Mouse (Mus musculus) kidney, postnatal 0 days (tissue): ENCODE measurements at regions not wholly inside any gene's neighbourhood (a gene's known extent, or its start where the extent isn't known, plus 50 kb on each side); places are given as distances from the start of the nearest gene placed in this dataset.
"Not testable (repeated sequence)": the region's sequence is repeated elsewhere in the genome, so short reads cannot be mapped to it uniquely, and the experiment has no call there.

Source experiments
- ATAC-seq: fragments of 200-750 bp; cut with Nextera tagmentation; replicated peaks from 2 replicates; pipeline ENCODE4 v1.8.0; 2017; ENCODE audit warnings: low read depth, moderate number of reproducible peaks, moderate TSS enrichment, moderate library complexity; ENCODE audit not compliant: low FRiP score
- DNase-seq: peaks from one replicate; pipeline ENCODE4 v3.0.0-alpha.2; 2016; ENCODE audit warnings: low spot score
- H3K27ac ChIP-seq: fragments of 300-500 bp; sonication (generic); 2 replicates; pipeline ENCODE4 v1.5.1; 2014; ENCODE audit warnings: mild to moderate bottlenecking
- H3K27me3 ChIP-seq: fragments of 300-500 bp; sonication (generic); 2 replicates; pipeline ENCODE4 v1.6.1; 2014; ENCODE audit warnings: low read length, mixed read lengths; ENCODE audit not compliant: insufficient read depth
- H3K36me3 ChIP-seq: fragments of 300-500 bp; sonication (generic); 2 replicates; pipeline ENCODE4 v1.6.1; 2014; ENCODE audit warnings: low read length, mixed read lengths; ENCODE audit not compliant: insufficient read depth
- H3K4me1 ChIP-seq: fragments of 300-500 bp; sonication (generic); replicated peaks from 2 replicates; pipeline ENCODE4 v1.6.1; 2014; ENCODE audit warnings: antibody characterized with exemption, low read length, mixed read lengths; ENCODE audit not compliant: insufficient read depth
- H3K4me2 ChIP-seq: fragments of 300-500 bp; sonication (generic); 2 replicates; pipeline ENCODE4 v1.6.1; 2014; ENCODE audit warnings: mild to moderate bottlenecking, low read length, moderate library complexity, mixed read lengths
- H3K4me3 ChIP-seq: fragments of 300-500 bp; sonication (generic); replicated peaks from 2 replicates; pipeline ENCODE4 v1.5.1; 2014; ENCODE audit warnings: low read depth, low read length
- H3K9ac ChIP-seq: fragments of 300-500 bp; sonication (generic); 2 replicates; pipeline ENCODE4 v1.6.1; 2014; ENCODE audit warnings: low read depth, low read length
- H3K9me3 ChIP-seq: fragments of 300-500 bp; sonication (generic); replicated peaks from 2 replicates; pipeline ENCODE4 v1.6.1; 2016; ENCODE audit warnings: low read length, inconsistent platforms, mixed read lengths
- CTCF ChIP-seq: IDR thresholded peaks from 2 replicates; pipeline ENCODE4 v1.5.1; 2016; ENCODE audit warnings: antibody characterized with exemption, low read depth, mild to moderate bottlenecking, moderate library complexity
- WGBS: fragments of 180-500 bp; shearing (Covaris S2); extraction: QIAGEN DNeasy Blood & Tissue Kit; methylation state at CpG from one replicate; pipeline ENCODE4 v1.1.7; 2014; 5-methylcytosine and 5-hydroxymethylcytosine counted together

GRCm38 (mm10) chr10:99333831-99334230, 70.8 kb downstream of the Dusp6 start:
- Histone ChIP-seq H3K36me3 (no peaks in the 10 kb centered on the region), H3K27me3 (no peaks in the 10 kb centered on the region), H3K4me3 (no peak overlapping the region), H3K27ac (no peak overlapping the region), H3K9ac (no peak overlapping the region), H3K9me3 (no peaks in the 10 kb centered on the region; the same call in none of the 2 replicates), H3K4me2 (no peak overlapping the region), H3K4me1 (no peaks in the 10 kb centered on the region)
- WGBS = 67% methylated on average over 5 of the region's 5 CpGs
- ATAC-seq (no peak), DNase-seq (no peak)
- TF ChIP-seq CTCF = no peak

- Histone ChIP-seq H3K36me3 (no peaks in the 10 kb centered on the region), H3K4me3 (no peak overlapping the region), H3K9me3 (no peaks in the 10 kb centered on the region; the same call in none of the 2 replicates), H3K4me1 (no peaks in the 10 kb centered on the region), H3K27ac (no peak overlapping the region), H3K4me2 (no peak overlapping the region), H3K9ac (no peak overlapping the region), H3K27me3 (no peaks in the 10 kb centered on the region)
- WGBS = 45% methylated on average over 4 of the region's 4 CpGs
- ATAC-seq (no peak), DNase-seq (no peak)
- no peak for TF ChIP-seq CTCF
These were observed 73.1 kb downstream of the Dusp6 start for GRCm38 (mm10) chr10:99336091-99336490.

- ATAC-seq = not testable (repeated sequence)
- 94% methylated on average over 8 of the region's 11 CpGs for WGBS
These were observed 75.8 kb downstream of the Dusp6 start for GRCm38 (mm10) chr10:99338790-99339189.

DNA sequence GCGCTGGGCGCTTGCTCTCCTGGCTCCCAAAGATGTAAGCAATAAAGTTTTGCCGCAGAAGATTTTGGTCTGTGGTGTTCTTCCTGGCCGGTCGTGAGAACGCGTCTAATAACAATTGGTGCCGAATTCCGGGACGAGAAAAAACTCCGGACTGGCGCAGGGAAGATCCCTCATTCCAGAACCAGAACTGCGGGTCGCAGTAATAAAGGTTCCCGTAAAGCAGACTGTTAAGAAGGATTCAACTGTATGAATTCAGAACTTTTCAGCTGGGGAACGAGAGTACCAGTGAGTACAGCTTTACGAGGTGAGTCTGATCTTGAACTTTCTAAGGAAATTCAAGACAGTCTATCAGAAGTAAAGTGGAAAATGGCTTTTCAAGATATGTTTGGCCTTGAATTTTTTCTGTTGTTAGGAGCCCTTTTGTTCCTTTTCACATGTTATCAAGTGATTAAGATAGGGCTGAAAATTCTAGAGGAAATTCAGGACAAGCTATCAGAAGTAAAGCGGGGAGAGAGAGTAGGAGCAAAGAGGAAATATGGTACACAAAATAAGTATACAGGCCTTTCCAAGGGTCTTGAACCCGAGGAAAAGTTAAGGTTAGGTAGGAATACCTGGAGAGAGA, 76.4 kb downstream of the Dusp6 start:
- not testable (repeated sequence) for H3K36me3 ChIP-seq, H3K4me1 ChIP-seq, H3K9me3 ChIP-seq, H3K27me3 ChIP-seq, H3K27ac ChIP-seq, DNase-seq, ATAC-seq, H3K9ac ChIP-seq, H3K4me3 ChIP-seq, H3K4me2 ChIP-seq
- whole genome bisulfite sequencing = 97% methylated on average over 8 of the region's 19 CpGs

More at GRCm38 (mm10) chr10:99338790-99339189, 75.8 kb downstream of the Dusp6 start:
- DNase-seq, H3K9me3 ChIP-seq, H3K9ac ChIP-seq, H3K4me2 ChIP-seq, H3K36me3 ChIP-seq, H3K4me1 ChIP-seq, H3K4me3 ChIP-seq, H3K27me3 ChIP-seq, H3K27ac ChIP-seq: not testable (repeated sequence)

DNA sequence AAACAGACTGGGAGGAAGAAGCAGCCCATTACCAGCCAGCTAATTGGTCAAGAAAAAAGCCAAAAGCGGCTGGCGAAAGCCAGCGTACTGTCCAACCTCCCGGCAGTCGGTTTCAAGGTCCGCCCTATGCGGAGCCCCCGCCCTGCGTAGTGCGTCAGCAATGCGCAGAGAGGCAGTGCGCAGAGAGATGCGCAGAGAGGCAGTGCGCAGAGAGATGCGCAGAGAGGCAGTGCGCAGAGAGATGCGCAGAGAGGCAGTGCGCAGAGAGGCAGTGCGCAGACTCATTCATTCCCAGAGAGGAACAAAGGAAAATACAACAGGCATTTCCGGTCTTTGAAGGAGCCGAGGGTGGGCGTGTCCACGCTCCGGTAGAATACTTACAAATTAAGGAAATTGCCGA, 77.0 kb downstream of the Dusp6 start:
- not testable (repeated sequence) for H3K9ac ChIP-seq, DNase-seq, H3K4me3 ChIP-seq, H3K4me2 ChIP-seq, H3K4me1 ChIP-seq, ATAC-seq, H3K27ac ChIP-seq, H3K9me3 ChIP-seq, H3K36me3 ChIP-seq, H3K27me3 ChIP-seq
- no CpG with 5 or more reads among the region's 25 CpGs for WGBS

DNA sequence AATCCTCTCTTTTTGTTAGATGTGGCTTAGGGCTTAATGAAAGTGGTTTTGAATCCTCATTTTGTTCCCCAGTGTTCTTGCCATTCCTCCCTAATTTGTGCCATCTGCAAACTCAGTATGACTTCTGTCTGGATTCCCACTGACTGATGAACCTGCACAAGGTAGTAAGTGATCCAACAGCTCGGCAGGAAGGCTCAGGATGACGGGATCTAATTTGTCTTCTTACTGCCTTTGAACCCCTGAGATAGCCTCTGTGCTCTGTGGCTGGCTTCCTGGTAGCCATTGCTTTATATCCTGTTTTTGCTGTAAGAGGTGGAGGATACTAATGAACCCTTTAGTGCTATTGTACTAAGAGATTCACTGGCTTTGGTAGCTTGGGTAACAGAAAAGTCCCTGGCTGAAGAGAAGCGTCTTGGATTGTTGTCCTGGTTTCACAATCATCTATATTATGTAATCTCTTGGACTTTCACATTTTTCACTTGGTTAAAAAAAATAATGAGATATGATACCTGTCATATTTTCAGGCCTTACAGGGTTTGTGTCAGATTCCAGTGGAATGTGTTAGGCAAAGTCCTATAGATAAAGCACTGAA, 86.2 kb downstream of the Dusp6 start:
- Histone ChIP-seq H3K4me3 (no peak overlapping the region), H3K27me3 (no peaks in the 10 kb centered on the region), H3K36me3 (no peaks in the 10 kb centered on the region), H3K9ac (no peak overlapping the region), H3K4me1 (peaks cover 9% of the 10 kb centered on the region; the same call in 1 of the 2 replicates), H3K27ac (no peak overlapping the region), H3K9me3 (no peaks in the 10 kb centered on the region), H3K4me2 (no peak overlapping the region)
- ATAC-seq (no peak), DNase-seq (no peak)
- TF ChIP-seq CTCF = no peak
- WGBS = 62% methylated on average over 3 of the region's 3 CpGs
